Mouse (Mus musculus): ENCODE measurements around the gene Clmp.

- TF ChIP-seq TCF12 (IDR thresholded peaks at IDR 0.05; ENCODE audit: insufficient read depth, poor library complexity, severe bottlenecking) (no peak), POLR2A (IDR thresholded peaks at IDR 0.05; ENCODE audit: insufficient read length, low read depth) (no peak), CEBPB (IDR thresholded peaks at IDR 0.05; ENCODE audit: insufficient read depth, poor library complexity, severe bottlenecking) (no peak), POLR2AphosphoS2 (IDR thresholded peaks at IDR 0.05; ENCODE audit: insufficient read length, low read depth) (no peak), MYOD1 (IDR thresholded peaks at IDR 0.05; ENCODE audit: control insufficient read depth in 1 of 3, insufficient read length in 2 of 3, low read depth in 2 of 3) (no peak), MAX (IDR thresholded peaks at IDR 0.05; ENCODE audit: low read depth) (no peak), E2F4 (IDR thresholded peaks at IDR 0.05; ENCODE audit: insufficient read depth) (no peak), USF1 (IDR thresholded peaks at IDR 0.05; ENCODE audit: low read depth) (no peak)
Observed at GRCm38 (mm10) chr9:40686421-40686899, 698 bp downstream of the Clmp start.

Data from myocyte (in vitro differentiated cells).